Mouse (Mus musculus) liver, embryonic 14.5 days (tissue): ENCODE results near the gene Extl2.

ENCODE experiments used
- CTCF ChIP-seq: IDR thresholded peaks from 2 replicates; pipeline ENCODE4 v1.5.1; 2016; ENCODE audit warnings: antibody characterized with exemption, low read depth, control low read depth
- EP300 ChIP-seq: IDR thresholded peaks from 2 replicates; pipeline ENCODE4 v1.6.1; 2016; ENCODE audit warnings: antibody characterized with exemption, low read depth

DNA sequence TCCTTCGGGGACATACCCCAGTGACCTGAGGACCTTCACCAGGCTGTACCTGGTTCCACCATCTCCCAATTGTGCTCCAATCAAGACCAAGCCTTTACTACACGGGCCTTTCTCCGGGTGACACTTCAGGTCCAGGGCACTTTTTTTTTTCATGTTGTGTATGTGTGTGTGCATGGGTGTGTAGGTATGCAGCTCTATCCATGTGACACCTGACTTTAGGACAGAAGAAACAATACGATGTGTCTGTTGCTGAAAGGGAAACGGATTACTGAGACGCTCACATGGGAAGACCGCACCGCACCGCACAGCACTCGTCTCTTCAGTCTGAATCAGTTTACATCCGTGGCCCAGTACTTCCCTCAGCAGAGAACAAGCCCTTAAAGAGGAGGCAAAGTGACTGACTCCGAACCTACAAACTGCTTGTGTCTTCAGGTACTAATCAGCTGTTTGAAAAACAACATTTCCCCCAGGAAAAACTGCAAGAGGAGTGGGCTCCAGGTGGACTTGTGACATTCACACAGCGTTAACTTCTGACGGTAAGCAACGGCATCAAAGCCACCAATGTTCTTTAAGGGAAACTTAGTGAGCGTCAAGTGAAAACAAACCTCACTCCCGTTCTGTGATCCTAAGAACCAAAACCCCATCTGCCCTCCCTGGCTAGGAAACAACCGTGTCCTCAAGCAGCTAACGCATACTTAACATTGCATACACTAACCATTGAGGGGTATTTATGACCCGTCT, 36.0 kb upstream of the Extl2 start:
- no peak for TF ChIP-seq CTCF
- TF ChIP-seq EP300, result no peak
